Mouse (Mus musculus) mouse trophoblast stem cell (cell line): ENCODE data around the gene Igf2.

Source experiments
- in situ Hi-C, 2 experiments: fragments of 300-500 bp; cut with MseI, MboI; formaldehyde crosslinking; loops; 2 replicates in 1 of 2; 3 replicates in 1 of 2; pipeline ENCODE4 v1.15.1; 2025

Gene Igf2

DNA sequence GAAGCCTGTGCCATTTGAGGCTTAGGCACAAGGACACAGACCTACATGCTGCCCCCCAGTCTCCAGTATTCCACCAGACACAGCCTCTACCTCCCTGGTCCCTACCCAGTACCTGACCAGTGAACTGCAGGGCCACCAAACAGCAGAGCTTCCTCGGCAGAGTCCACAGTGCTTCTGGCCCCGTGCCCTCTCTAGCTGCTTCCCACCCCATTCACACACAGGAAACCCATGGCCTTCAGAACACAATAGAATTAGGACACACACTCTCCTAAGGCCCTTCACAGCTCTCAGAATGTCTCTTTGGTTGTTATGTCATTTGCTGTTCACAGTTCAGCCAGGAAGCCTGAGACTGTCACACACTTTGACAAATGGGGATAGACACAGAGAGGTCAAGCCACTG is at the start of gene Igf2:
Gene Igf2 (minus strand): TSS at position 158 of the 400 bp plus-strand sequence.
- in situ Hi-C loops = no loop called here

- in situ Hi-C loops = no loop called here
Measured at GRCm38 (mm10) chr7:142714783-142715498, 48.3 kb upstream of the Igf2 start.

DNA sequence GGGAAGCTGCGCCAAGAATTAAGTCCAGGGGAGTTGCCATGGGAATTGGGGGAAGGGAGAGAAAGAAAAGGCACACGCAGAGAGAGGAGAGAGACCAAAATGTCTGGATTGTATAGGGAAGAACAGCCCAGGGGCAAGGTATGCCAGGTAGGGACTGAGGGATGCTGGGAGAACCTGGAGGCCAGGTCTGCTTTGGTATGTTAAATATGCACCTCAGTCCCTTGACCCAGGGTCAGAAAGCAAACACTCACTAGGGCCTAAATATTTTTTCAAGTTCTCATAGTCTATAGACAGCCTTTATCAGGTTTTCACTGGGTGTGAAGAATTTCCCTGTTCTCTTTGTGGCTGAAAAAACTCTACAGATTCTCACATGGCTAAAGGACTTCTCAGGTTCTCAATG is 40.3 kb upstream of the Igf2 start:
- in situ Hi-C loops = no loop called here

DNA sequence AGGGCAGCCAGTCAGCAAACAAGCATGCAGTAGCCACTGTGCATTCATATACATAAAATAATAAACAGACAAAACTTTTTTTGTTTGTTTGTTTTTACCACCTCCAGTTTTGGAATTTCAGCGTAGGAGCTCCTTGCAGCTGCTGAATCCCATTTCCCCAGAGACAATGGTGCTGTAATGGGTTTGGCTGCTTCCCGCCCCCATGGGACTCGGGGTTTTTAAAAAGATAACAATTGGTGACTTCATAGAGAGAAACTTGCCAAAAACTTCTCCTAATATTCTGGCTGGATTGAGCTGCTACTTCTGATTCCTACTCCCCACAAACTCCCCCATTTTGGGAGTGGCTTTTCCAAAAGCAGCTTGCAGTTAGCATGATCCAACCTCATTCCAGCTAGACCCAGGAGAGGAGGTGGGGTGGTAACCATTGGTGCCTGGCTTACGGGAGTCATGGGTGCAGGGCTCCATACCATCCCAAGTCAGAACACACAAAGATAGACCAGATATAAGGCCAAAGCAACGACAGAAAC is 32.8 kb upstream of the Igf2 start:
- in situ Hi-C loops = no loop called here

DNA sequence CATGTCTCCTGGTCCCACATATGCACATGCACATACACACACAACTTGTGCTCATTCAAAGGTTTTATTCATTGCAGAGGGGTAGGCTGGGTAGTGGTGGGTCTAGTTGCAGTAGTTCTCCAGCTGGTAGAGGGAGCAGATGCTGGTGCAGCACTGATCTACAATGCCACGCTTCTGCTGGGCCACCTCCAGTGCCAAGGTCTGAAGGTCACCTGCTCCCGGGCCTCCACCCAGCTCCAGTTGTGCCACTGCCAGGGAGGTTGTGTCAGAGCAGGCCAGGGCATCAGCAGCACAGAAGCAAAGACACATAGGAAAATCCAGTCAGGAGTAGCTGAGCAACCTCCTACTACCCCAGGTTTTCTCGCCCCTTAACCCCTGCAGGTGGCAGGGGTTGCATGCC is 12.0 kb upstream of the Igf2 start:
- in situ Hi-C loops = loop anchor here (10.0 kb wide), 2 partner anchors 194 to 364 kb away; no protein-coding TSS in a partner anchor

DNA sequence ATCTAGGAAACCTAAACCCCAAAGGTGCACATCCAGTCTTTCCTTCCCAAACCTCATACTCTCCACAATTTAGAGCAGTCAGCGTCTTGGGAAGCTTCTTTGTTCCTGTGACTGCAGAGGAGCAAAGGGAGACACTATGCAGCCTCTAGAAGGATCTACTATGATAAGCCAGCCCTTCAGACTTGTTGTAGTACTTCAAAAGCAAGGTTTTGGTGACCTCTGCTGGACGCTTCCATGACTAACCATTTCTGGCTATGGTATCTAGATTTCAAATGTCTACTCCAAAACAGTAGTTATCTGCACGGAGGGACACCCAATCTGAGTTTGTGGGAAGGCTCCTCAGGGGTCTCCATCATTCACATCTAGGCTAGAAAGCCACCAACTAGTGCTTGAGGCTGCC is 9.0 kb upstream of the Igf2 start:
- in situ Hi-C loops = loop anchor here (10.0 kb wide), 2 partner anchors 191 to 361 kb away; no protein-coding TSS in a partner anchor

DNA sequence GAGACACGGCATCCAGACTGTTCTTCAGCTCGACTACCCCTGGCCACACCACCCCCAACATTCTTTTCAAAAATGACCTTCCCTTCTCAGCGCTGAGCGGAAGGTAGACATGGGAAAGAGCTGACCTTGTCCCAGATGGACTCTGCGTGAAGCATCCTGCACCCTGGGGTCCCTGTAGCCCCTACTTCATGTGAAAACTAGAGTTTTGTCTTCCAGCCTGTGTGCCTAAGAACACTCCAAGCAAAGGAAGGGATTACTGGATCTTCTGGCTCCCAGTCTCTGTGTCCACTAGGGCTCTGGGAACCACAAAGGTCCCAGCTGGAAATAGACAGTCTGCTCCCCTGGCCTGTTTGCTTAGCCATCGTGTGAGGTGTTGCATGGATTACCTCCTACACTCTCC is 8.5 kb upstream of the Igf2 start:
- in situ Hi-C loops = loop anchor here (10.0 kb wide), 2 partner anchors 190 to 360 kb away; no protein-coding TSS in a partner anchor

- in situ Hi-C loops = loop anchor here (10.0 kb wide), 2 partner anchors 187 to 357 kb away; no protein-coding TSS in a partner anchor
Measured at GRCm38 (mm10) chr7:142672120-142672519, 5.5 kb upstream of the Igf2 start.

- in situ Hi-C loops = loop anchor here (10.0 kb wide), 2 partner anchors 186 to 356 kb away; no protein-coding TSS in a partner anchor
Measured at GRCm38 (mm10) chr7:142671067-142671466, 4.5 kb upstream of the Igf2 start.

GRCm38 (mm10) chr7:142669751-142670625 is 3.4 kb upstream of the Igf2 start, which contains the start of gene Gm49394:
TSS of gene Gm49394 (minus strand) at chr7:142669942.
- in situ Hi-C loops = loop anchor here (10.0 kb wide), 2 partner anchors 185 to 355 kb away; no protein-coding TSS in a partner anchor

- in situ Hi-C loops = no loop called here
Measured at GRCm38 (mm10) chr7:142668328-142668727, 1.7 kb upstream of the Igf2 start.

- in situ Hi-C loops = no loop called here
Measured at GRCm38 (mm10) chr7:142667521-142667920, 905 bp upstream of the Igf2 start.

- in situ Hi-C loops = no loop called here
Measured at GRCm38 (mm10) chr7:142666109-142666508, 507 bp downstream of the Igf2 start.

GRCm38 (mm10) chr7:142665364-142665763 is 1.3 kb downstream of the Igf2 start:
- in situ Hi-C loops = no loop called here

DNA sequence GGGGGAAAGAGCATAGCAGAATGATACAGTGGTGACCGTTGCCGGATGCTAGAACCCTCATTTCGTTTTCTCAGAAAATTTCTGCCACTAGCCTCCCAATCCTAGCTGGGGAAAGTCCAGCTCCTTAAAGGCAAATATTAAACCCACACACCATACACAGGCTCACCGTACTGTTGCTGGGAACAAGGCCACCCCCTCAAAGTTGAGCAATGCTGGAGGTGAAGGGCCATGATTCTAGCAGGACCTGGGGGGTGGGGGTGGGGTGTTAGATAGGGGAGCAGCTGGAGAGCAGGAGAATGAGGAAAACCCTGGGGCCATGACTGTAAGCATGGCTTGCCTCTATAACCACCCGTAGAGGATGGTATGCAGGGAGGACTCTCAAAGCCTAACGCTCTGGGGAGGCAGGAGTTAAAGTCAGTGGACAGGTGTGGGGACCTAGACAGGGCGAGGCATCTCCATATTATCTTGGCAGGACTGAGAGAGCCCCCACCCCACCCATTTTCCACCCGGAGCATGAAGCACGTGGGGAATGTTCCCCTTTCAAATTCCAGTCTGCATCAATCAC is 2.1 kb downstream of the Igf2 start:
- in situ Hi-C loops = loop anchor here (5.0 kb wide), 1 partner anchor 142 kb away; no protein-coding TSS in a partner anchor

DNA sequence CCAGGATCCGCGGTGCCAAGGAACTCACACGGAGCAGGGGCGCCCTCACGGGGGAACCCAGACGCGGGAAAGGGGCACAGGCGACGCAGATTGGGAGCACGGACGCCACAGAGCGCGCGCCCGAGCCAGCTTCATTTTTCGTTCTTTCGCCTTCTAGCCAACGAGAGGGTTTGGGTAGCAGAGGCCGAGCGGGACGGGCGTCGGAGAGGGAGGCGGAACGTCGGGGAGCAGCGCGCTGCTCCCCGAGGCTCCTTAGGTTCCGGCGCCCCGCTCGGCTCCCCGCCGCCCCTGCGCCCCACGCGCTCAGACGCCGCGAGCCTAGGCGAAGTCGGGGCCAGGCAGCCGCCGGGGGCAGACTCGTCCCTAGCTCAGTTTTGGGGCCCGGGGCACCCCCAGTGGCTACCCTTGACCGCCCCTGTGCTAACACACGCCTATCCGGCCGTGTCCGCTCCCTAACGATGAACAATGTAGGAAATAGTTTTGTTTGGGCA is 2.6 kb downstream of the Igf2 start:
- in situ Hi-C loops = loop anchor here (5.0 kb wide), 1 partner anchor 142 kb away; no protein-coding TSS in a partner anchor

DNA sequence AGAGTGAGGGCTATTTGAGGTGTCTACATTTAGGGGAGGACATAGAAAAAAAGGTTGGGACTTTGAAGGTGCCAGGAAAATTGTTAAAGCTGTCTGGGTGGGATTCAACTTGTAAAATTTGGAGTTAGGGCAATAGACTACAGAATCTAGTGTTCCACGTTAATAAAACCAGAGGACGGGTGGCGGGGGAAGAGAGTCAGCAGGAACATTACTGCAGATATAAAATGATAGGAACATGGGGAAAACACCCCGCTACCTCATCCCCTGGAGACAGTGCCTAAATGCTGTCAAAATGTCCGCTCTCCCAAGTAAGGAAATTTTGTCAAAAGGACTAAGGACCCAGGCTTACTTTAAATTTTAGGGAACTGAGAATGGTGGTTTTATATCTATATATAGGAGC is 3.5 kb downstream of the Igf2 start:
- in situ Hi-C loops = loop anchor here (5.0 kb wide), 1 partner anchor 141 kb away; no protein-coding TSS in a partner anchor

GRCm38 (mm10) chr7:142661811-142662210 is 4.8 kb downstream of the Igf2 start:
- in situ Hi-C loops = loop anchor here (5.0 kb wide), 1 partner anchor 140 kb away; no protein-coding TSS in a partner anchor

GRCm38 (mm10) chr7:142661046-142661445 is 5.6 kb downstream of the Igf2 start:
- in situ Hi-C loops = loop anchor here (5.0 kb wide), 1 partner anchor 139 kb away; no protein-coding TSS in a partner anchor

DNA sequence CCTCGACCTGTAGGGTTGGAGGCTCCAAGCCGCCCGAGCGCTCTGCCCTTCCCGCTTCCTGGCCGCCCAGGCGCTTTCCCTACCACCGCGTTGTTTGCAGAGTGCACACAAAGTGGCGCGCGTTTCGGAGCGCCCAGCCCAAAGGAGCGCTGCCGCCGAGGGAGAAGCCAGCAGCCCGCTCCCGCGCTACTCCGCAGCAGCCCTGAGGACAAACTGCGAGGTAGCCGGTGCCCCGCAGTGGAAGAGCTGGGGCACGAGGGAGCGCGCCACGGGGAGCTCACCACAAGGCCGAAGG is 6.0 kb downstream of the Igf2 start:
- in situ Hi-C loops = loop anchor here (5.0 kb wide), 1 partner anchor 138 kb away; no protein-coding TSS in a partner anchor
